Mouse (Mus musculus): ENCODE results near the gene Atp1b4.
"Not testable (repeated sequence)": the region's sequence is repeated elsewhere in the genome, so short reads cannot be mapped to it uniquely, and the experiment has no call there.

Atp1b4 gene

DNA sequence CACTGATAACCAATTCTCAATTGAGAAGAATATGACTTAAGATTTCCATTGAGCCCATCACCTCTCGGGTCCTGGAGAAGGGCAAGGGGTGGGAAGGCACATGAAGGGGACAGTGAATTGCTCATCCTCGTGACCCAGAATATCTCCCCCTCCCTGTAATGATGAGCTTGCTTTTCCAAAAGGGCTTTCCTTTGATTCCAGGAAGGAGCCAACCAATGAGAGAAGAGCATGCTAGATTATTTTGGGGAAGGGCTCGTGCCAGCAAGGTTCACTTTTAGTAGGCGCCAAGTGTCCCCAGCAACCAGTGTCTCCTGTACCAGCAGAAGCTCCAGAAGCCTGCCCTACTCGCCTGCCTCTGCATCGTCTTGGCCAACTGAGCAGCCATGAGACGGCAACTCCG lies at the start of gene Atp1b4:
Gene Atp1b4, plus strand, starts transcription at position 301 of the 400 bp plus-strand sequence.
- DNase-seq (ENCODE audit: low spot score in 2 of 2): no peak

DNA sequence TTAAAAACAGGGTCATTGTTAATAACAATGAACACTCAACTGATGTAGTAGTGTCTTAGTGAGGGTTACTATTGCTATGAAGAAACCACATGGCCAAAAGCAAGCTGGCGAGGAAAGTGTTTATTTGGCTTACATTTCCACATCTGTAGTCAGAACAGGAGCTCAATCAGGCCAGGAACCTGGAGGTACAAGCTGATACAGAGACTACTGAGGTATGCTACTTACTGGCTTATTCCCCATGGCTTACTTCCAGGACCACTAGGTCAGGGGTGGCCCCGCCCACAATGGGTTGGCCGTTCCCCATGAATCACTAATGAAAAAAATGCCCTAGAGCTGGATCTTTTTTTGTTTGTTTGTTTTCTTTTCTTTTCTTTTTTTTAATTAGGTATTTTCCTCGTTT lies 7.4 kb upstream of the Atp1b4 start:
- DNase-seq (ENCODE audit: low spot score in 2 of 2): no peak

DNA sequence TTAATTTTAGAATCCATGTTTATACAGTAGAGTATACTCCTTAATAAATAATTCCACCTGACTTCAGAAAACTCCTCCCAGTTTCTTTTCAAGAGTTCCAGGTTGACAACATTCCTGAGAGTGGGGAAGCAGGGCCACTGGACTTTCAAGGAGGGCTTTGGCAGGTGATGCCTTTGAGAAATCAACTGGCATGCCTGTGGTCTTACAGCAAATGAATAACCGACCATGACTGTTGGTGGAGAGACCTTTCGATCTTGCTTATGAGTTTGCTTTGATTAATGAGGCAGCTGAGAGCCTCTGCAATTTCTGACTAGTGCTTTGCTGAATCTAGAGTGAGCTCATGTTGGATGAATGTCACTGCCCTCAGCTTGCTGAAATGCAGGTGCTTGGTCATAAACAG lies 4.9 kb upstream of the Atp1b4 start:
- DNase-seq (ENCODE audit: low spot score in 2 of 2): no peak

DNA sequence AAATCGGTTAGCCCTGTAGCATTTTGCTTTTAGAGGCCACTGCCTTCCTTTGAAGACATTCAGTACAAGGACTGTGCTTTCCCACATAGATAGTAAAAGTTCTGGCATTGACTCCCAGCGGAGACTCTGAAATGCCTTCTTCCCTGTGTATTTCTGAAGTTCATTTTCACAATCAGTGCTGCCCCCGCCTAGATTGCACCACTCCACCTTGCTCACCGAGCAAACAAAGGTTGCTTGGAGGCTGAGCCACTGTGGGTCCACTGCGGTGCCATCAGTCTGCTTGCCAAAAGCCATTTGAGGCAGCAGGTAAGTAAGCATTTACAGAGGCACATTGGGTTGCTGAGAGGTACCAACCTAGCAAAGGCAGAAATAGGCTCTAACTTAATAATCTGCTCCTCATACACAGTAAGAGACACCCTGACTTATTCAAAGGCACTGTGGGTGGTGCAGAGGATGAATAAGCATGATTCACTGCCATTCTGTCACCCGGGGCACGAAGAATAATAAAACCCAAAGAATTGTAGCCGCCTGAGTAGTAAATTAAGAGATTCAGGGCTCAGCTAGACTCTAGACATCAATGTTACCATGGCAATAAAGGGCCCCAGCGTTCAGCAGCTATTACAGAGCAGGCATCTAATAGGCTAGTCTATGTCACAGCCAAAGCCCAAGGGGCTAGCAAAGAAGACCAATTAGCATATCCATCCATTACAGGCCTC lies 2.9 kb upstream of the Atp1b4 start:
- no peak for DNase-seq (ENCODE audit: low spot score in 2 of 2)

DNA sequence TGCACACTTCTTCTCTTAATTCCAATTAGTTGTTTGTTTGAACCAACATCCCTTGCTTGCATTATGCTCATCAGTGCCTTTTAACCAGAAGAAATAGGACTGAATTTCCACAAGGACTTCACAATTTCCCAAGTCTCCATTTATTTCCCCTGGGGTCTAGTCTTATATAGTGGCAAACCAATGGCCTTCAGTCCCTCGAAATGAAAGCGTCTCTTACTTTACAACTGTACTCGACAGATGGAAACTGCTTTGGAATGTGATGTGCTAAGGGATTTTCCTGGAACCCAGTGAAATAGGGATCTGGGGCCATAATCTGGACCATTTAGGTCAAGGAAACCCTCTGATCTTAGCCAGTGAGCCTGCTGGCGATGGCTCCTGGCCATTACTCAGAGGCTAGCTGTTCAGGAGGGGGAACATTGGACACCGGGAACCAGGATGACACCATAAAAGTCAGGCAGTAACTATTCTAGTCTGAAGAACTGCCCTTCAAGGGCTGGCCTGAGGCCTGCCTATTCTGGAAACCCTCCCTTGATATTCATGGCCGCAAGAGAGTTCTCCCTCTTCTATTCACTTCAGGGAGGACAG lies 2.3 kb upstream of the Atp1b4 start:
- DNase-seq (ENCODE audit: low spot score in 2 of 2): no peak

DNA sequence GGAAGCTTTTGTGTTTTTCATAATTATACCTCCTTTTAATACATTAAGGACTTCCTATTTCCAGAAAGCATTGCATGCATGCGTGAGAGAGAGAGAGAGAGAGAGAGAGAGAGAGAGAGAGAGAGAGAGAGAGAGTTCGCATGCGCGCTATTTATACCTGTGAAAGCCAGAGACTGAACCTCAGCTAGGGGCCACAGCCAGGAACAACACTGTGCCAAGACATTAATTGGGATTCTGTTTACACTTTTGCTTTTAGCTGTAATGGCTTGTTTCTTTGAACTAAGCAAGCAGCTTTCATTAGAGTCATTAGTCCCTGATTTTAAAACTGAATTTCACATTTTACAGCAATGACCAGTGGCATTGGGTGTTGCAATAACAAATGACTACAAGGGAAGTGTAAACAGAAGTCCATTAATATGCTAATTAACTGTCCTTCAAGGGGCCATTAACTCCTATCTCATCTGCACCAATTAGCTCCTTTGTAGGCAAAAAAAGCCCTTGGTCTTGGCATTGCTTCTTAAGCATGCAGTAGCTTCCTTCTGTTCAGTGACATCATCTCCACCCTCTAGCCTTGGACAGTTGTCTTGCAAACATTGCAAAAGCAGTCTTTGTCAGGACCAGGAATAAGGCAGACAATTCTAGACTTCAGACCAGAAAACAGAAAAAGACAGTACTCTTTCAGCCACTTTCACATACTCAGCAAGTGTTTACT lies 14.9 kb downstream of the Atp1b4 start:
- no peak for DNase-seq (ENCODE audit: low spot score in 2 of 2)

DNA sequence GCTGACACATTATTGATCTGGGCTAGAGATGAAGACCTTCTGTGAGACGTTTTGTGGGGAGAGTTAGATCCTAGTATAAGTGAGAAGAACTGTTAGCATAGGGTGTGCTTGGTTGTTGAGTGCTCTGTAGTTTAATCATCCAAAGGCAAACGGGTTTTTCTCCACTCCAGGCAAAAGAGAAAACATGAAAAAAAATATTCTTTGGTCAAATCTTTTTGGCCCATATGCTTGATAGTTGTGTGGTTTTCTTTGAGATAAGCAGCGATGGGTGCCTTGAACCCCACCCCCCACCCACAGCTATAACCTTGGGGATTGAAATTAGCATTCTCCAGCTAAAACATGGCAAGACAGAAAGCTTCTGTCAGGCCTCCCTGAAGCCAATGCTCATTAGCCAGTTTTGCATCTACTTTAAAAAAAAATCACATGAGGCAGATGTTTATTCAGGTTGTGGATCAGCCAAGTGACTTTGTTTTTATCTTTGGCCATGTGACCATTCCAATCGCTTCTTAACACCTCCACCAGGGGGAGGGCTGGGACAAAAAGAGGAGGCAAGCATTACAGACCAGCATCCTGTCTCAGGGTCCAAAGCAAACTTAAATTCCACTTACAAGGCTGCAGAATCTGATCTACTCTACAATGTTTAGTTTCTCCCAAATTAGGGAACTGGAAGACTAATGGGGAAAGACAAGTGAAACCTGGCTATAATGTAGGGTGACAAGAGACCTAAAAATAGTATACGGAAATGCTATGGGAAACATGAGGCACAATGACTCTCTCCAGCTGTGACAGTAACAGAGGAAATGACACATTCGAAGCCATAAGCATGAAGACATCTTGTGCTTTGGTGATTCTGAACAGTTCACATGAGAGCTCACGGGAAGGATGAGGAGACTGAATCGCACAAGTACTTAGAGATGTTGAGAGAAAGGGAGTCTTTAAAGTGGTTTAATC lies 18.6 kb downstream of the Atp1b4 start:
- DNase-seq (ENCODE audit: low spot score in 2 of 2): peak in 1 of 2 experiments; percentile 21

DNA sequence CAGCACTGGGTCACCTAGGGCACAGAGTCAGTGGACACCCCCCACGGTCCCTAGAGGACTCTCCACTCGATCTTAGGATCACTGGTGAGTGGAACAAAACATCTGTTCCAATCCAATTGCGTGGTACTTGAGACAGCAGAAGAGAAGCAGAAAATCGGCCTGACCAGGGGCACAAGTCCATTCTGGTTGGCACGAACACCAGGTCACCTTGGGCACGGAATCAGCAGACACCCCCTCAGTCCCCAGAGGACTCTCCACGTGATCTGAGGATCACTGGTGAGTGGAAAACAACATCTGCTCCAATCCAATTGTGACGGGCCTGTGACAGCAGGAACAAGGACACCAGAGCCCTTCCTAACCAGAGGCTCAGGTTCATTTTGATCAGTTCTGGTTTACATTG lies 46.0 kb downstream of the Atp1b4 start:
- DNase-seq (ENCODE audit: low spot score in 2 of 2): no peak

DNA sequence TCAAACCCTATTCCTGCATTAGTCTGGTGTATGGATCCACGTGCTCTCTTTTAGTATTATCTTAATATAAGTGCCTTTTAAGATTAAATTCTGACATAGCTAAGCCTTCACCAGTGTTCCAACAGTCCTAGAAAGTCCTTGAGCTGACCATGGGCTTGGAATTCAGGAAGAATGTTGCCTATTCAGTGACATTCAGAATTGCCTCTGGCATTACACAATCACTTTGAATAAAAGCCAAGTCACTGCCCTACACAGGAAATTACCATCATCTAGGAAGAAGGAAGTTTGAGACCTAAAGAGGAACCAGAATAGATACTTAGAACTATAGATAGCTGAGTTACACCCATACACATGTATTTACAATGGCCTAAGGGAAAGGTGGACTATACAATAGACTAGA lies 48.6 kb downstream of the Atp1b4 start:
- not testable (repeated sequence) for DNase-seq (ENCODE audit: low spot score in 2 of 2)

DNA sequence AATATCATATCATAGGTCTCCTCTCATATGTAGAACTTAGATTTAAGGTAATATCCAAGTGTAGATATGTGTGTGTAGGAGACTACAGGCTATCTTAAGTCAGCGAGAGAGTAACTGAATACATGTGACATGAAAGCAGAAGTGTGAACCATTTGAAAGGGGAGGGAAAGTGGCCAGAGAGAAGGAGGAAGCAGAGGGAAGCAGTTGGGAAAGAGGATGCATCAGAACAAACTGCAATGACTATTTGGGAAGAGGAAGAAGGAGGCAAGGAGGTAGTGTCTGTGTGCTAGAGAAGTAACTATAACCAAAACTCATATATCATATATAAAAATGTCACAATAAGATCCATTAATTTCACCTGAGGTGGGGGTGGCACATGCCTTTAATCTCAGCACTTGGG lies 57.2 kb downstream of the Atp1b4 start:
- not testable (repeated sequence) for DNase-seq (ENCODE audit: low spot score in 2 of 2)
